Mouse (Mus musculus): ENCODE data around the gene Tpsg1.

The Tpsg1 gene

GRCm38 (mm10) chr17:25407352-25407751 is 38.3 kb downstream of the Tpsg1 start:
- DNase-seq (ENCODE audit: low read depth in 1 of 2, low spot score in 2 of 2) = no peak

DNA sequence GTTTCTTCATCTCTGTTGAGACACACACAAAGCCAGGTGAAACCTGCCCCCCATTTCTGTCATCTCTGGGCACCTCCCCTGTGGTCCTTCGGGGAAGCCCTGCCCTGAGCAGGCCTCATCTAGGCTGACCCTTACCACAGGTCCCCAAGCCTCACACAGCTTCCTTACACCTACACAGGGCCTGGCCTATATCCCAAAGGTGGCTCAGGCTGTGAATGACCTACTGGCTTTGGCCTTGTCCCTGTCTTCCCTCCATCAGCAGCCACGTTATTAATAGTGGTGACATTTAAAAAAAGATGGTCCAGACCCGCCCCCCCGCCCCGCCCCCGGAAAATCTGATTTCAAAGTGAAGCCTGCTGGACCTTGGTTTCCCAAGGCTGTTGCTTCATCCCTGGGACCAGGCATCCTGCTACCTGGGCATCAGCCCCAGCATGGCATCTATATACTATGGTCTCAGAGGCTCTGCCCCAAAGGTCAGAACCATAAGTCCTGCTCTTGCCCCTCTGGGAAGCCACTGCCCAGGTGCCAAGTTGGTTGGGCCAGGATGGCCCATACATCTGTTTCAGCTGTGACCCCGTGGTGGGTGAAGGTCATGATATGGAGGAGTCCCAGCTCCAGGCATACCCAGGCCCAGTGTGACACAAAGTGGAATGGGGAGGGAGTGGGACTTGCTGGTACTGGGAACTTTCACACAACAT is 39.4 kb downstream of the Tpsg1 start:
- DNase-seq (ENCODE audit: low read depth in 1 of 2, low spot score in 2 of 2) = no peak

DNA sequence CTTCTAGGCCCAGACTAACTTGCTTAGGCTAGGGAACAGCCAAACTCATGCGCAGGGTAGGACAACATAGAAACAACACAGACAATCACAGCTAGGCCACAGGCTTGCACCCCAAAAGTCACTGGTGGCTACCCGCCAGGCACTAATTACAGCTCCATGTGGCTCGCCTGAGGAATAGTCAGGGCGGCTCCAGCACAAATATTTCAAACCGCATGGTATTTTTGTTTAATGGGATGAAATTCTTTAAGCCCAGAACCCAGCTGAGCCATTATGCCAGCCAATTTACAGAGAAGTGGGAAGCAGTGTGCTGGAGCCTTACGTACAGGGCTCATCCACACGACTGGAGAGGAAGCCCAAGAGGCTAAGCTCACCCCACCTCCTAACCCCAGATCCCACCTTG is 40.5 kb downstream of the Tpsg1 start:
- no peak for DNase-seq (ENCODE audit: low read depth in 1 of 2, low spot score in 2 of 2)

DNA sequence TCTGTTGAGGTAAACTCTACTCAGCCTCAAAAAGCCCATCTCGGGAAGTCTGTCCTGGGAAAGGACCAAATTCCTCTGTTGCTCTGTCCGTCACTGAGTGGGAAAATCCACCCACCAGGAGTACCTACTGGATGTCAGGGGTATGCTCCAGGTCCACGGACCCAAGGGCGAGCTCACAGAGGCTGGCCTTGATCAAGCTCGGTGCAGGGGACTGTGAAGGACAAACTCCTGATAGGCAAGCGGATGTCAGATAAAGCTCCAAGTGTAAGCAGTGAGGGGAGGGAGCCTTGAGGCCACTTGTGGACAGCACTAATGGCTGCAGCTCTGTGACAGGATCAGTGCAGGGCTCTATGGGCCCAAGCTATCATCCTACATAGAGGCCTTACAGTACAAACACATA is 41.1 kb downstream of the Tpsg1 start:
- no peak for DNase-seq (ENCODE audit: low read depth in 1 of 2, low spot score in 2 of 2)

- no peak for DNase-seq (ENCODE audit: low read depth in 1 of 2, low spot score in 2 of 2)
Observed at GRCm38 (mm10) chr17:25410786-25411185, 41.7 kb downstream of the Tpsg1 start.

GRCm38 (mm10) chr17:25411251-25411650 is 42.2 kb downstream of the Tpsg1 start:
- no peak for DNase-seq (ENCODE audit: low read depth in 1 of 2, low spot score in 2 of 2)

DNA sequence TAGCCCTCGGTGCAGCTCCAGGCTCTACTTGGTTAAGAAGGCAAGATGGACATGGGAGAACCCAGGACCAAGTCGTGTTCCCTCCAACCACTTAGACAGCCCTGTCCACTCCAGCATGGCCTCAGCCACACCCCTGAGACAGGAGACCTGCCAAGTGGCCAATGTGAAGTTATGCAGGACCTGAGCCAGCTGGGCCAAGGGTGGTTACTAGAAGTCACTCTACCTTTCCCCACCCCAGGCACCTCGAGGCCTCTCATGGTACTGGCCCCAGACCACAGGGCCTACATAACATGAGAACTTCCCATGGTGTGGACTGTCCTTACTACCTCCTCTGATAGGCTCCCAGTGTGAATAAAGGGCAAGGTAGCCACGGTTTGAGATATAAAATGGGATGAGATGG is 45.1 kb downstream of the Tpsg1 start:
- DNase-seq (ENCODE audit: low read depth in 1 of 2, low spot score in 2 of 2) = no peak

DNA sequence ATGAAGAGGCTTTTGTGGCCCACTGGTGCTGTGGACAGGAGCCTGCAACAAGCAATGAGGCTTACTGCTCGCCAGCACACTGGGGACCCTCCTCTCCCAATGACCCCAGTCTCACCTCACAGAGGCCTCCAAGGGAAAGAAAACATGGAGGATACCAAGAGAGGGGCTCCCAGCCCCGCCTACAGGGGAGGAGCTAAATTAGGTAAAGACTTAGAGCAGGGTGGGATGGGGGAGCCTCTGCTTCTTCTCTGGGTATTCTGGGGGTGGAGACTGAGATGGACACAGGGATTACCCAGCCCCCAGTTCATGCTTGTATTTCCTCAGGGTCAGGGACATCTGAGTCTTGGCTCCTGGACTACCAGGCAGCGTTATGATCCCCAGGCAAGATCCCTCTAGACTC is 45.8 kb downstream of the Tpsg1 start:
- no peak for DNase-seq (ENCODE audit: low read depth in 1 of 2, low spot score in 2 of 2)

DNA sequence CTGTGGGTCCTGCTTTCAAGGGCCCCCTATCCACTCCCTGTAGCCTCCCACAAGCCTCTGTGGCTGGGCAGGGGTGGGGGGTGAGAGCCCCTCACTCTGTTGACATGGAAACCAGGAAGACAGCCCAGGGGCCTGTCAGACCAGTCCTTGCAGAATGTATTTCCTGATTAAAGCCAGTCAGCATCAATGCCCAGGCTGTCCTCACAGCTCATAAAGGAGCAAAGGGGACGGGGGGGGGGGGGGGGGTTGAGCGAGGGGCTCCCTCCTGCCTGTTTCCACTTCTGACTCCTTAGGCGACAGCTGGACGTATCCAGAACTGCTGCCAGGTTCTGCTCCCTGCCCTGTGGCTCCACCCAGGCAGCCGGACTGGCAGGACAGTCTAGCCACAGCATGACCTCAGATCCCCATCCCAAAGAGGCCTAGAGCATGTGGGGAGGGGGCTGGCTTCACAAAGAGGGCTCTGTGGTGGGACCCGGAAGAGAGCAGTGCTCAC is 46.4 kb downstream of the Tpsg1 start:
- DNase-seq (ENCODE audit: low read depth in 1 of 2, low spot score in 2 of 2) = no peak

GRCm38 (mm10) chr17:25416219-25416618 is 47.1 kb downstream of the Tpsg1 start:
- no peak for DNase-seq (ENCODE audit: low read depth in 1 of 2, low spot score in 2 of 2)

- no peak for DNase-seq (ENCODE audit: low read depth in 1 of 2, low spot score in 2 of 2)
Observed at GRCm38 (mm10) chr17:25417990-25418389, 48.9 kb downstream of the Tpsg1 start.

DNA sequence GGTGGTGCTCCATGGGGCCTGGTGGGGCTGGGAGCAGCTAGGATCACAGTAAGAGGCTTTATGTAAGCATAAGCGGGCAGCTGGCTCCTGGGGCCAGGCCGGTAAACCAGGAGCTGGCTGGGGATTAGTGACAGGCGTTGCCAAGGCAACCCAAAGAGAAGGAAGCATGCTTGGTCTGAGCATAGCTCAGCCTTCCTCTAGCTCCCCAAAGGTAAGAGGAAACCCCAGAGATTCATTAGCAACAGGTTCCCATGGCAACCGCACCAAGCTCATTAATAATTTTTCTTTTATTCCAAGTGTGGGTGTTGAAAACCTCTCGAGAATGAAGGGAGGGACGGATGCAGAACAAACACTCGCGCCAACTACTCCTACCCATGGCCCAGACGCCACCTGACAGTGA is 49.9 kb downstream of the Tpsg1 start:
- DNase-seq (ENCODE audit: low read depth in 1 of 2, low spot score in 2 of 2) = no peak

- DNase-seq (ENCODE audit: low read depth in 1 of 2, low spot score in 2 of 2) = no peak
Observed at GRCm38 (mm10) chr17:25420998-25421397, 51.9 kb downstream of the Tpsg1 start.

Measured in monocyte, adult 2 months (primary cell).